Mouse (Mus musculus) mesoderm, embryonic 11.5 days (tissue): ENCODE measurements around the gene Uggt2.

ENCODE experiments used
- DNase-seq: peaks from one replicate; pipeline ENCODE4 v3.0.0-alpha.2; 2012; ENCODE audit warnings: low read depth, low spot score

Gene Uggt2

GRCm38 (mm10) chr14:119098851-119099569, at the start of gene Uggt2:
Gene Uggt2 (minus strand): TSS chr14:119099430.
- peak; percentile 91 for DNase-seq

GRCm38 (mm10) chr14:119139381-119139950, 40.2 kb upstream of the Uggt2 start:
- DNase-seq = no peak

GRCm38 (mm10) chr14:119138786-119139100, 39.5 kb upstream of the Uggt2 start:
- DNase-seq = no peak

GRCm38 (mm10) chr14:119137906-119138785, 38.9 kb upstream of the Uggt2 start, which contains the start of gene Hs6st3:
Gene Hs6st3 (plus strand): TSS chr14:119138341.
- no peak for DNase-seq

- DNase-seq = peak; percentile 66
These were observed 38.3 kb upstream of the Uggt2 start for GRCm38 (mm10) chr14:119137512-119137905.

GRCm38 (mm10) chr14:119127330-119127729, 28.1 kb upstream of the Uggt2 start:
- DNase-seq = no peak

GRCm38 (mm10) chr14:119125840-119126239, 26.6 kb upstream of the Uggt2 start:
- peak; percentile 34 for DNase-seq

GRCm38 (mm10) chr14:119124061-119124460, 24.8 kb upstream of the Uggt2 start:
- DNase-seq = peak; percentile 47

- peak; percentile 30 for DNase-seq
These were observed 24.4 kb upstream of the Uggt2 start for GRCm38 (mm10) chr14:119123582-119123981.

- DNase-seq = no peak
These were observed 13.3 kb upstream of the Uggt2 start for GRCm38 (mm10) chr14:119112558-119112957.

- no peak for DNase-seq
These were observed 10.6 kb upstream of the Uggt2 start for GRCm38 (mm10) chr14:119109776-119110218.

GRCm38 (mm10) chr14:119108776-119109301, 9.6 kb upstream of the Uggt2 start:
- DNase-seq = no peak

GRCm38 (mm10) chr14:119107591-119107990, 8.4 kb upstream of the Uggt2 start:
- DNase-seq = no peak

GRCm38 (mm10) chr14:119099570-119099891, 301 bp upstream of the Uggt2 start:
- no peak for DNase-seq

GRCm38 (mm10) chr14:119061811-119062210, 37.4 kb downstream of the Uggt2 start:
- DNase-seq = no peak

- DNase-seq = no peak
These were observed 38.5 kb downstream of the Uggt2 start for GRCm38 (mm10) chr14:119060682-119061081.

- no peak for DNase-seq
These were observed 42.2 kb downstream of the Uggt2 start for GRCm38 (mm10) chr14:119057014-119057413.

GRCm38 (mm10) chr14:119052969-119053368, 46.3 kb downstream of the Uggt2 start:
- DNase-seq = no peak

- DNase-seq = no peak
These were observed 46.9 kb downstream of the Uggt2 start for GRCm38 (mm10) chr14:119052361-119052760.

- no peak for DNase-seq
These were observed 55.5 kb downstream of the Uggt2 start for GRCm38 (mm10) chr14:119043765-119044164.

GRCm38 (mm10) chr14:119040253-119040652, 59.0 kb downstream of the Uggt2 start:
- DNase-seq = peak; percentile 30

GRCm38 (mm10) chr14:119037755-119038154, 61.5 kb downstream of the Uggt2 start:
- DNase-seq = no peak
